Mouse (Mus musculus): Measurements from ENCODE around the gene Cdc27.
"Not testable (repeated sequence)": the region's sequence is repeated elsewhere in the genome, so short reads cannot be mapped to it uniquely, and the experiment has no call there.

Gene Cdc27

GRCm38 (mm10) chr11:104550406-104550974 is at the start of gene Cdc27, which contains the start of gene Myl4:
TSS of gene Cdc27 (minus strand) at chr11:104550620.
TSS of gene Myl4 (plus strand) at chr11:104550663.
- peak; percentile 95 for DNase-seq (ENCODE audit: low read depth)

GRCm38 (mm10) chr11:104599265-104599945 is 49.0 kb upstream of the Cdc27 start:
- no peak for DNase-seq (ENCODE audit: low read depth)

GRCm38 (mm10) chr11:104596365-104596764 is 45.9 kb upstream of the Cdc27 start:
- DNase-seq (ENCODE audit: low read depth): no peak

GRCm38 (mm10) chr11:104592066-104592835 is 41.8 kb upstream of the Cdc27 start:
- DNase-seq (ENCODE audit: low read depth): no peak

GRCm38 (mm10) chr11:104590148-104590547 is 39.7 kb upstream of the Cdc27 start:
- DNase-seq (ENCODE audit: low read depth): peak; percentile 80

GRCm38 (mm10) chr11:104589570-104589969 is 39.1 kb upstream of the Cdc27 start:
- no peak for DNase-seq (ENCODE audit: low read depth)

- no peak for DNase-seq (ENCODE audit: low read depth)
Observed at GRCm38 (mm10) chr11:104588513-104588912, 38.1 kb upstream of the Cdc27 start.

GRCm38 (mm10) chr11:104587904-104588303 is 37.5 kb upstream of the Cdc27 start:
- no peak for DNase-seq (ENCODE audit: low read depth)

GRCm38 (mm10) chr11:104585495-104585894 is 35.1 kb upstream of the Cdc27 start:
- no peak for DNase-seq (ENCODE audit: low read depth)

GRCm38 (mm10) chr11:104582630-104583364 is 32.4 kb upstream of the Cdc27 start:
- no peak for DNase-seq (ENCODE audit: low read depth)

GRCm38 (mm10) chr11:104582308-104582606 is 31.8 kb upstream of the Cdc27 start:
- no peak for DNase-seq (ENCODE audit: low read depth)

GRCm38 (mm10) chr11:104581446-104582307 is 31.3 kb upstream of the Cdc27 start:
- DNase-seq (ENCODE audit: low read depth): no peak

GRCm38 (mm10) chr11:104580606-104581005 is 30.2 kb upstream of the Cdc27 start:
- no peak for DNase-seq (ENCODE audit: low read depth)

GRCm38 (mm10) chr11:104580091-104580490 is 29.7 kb upstream of the Cdc27 start:
- no peak for DNase-seq (ENCODE audit: low read depth)

- DNase-seq (ENCODE audit: low read depth): no peak
Observed at GRCm38 (mm10) chr11:104579575-104579974, 29.2 kb upstream of the Cdc27 start.

- no peak for DNase-seq (ENCODE audit: low read depth)
Observed at GRCm38 (mm10) chr11:104579084-104579483, 28.7 kb upstream of the Cdc27 start.

- DNase-seq (ENCODE audit: low read depth): no peak
Observed at GRCm38 (mm10) chr11:104578074-104578473, 27.7 kb upstream of the Cdc27 start.

- DNase-seq (ENCODE audit: low read depth): no peak
Observed at GRCm38 (mm10) chr11:104576772-104577612, 26.6 kb upstream of the Cdc27 start.

- no peak for DNase-seq (ENCODE audit: low read depth)
Observed at GRCm38 (mm10) chr11:104572566-104572965, 22.1 kb upstream of the Cdc27 start.

GRCm38 (mm10) chr11:104572091-104572490 is 21.7 kb upstream of the Cdc27 start:
- DNase-seq (ENCODE audit: low read depth): no peak

GRCm38 (mm10) chr11:104571373-104571772 is 21.0 kb upstream of the Cdc27 start:
- not testable (repeated sequence) for DNase-seq (ENCODE audit: low read depth)
